Mouse (Mus musculus) adrenal gland (tissue): ENCODE results near the gene Lama4.

Source experiments
- intact Hi-C: fragments of 180-260 bp; cut with DNase I; formaldehyde crosslinking; loops from one replicate; pipeline ENCODE4 v1.15.1; 2025

Lama4 gene

GRCm38 (mm10) chr10:39142216-39142615, 176.9 kb downstream of the Lama4 start:
- intact Hi-C loops = no loop called here

GRCm38 (mm10) chr10:39156719-39157118, 191.4 kb downstream of the Lama4 start:
- intact Hi-C loops = no loop called here

GRCm38 (mm10) chr10:39157321-39157720, 192.0 kb downstream of the Lama4 start:
- intact Hi-C loops = no loop called here

- intact Hi-C loops = no loop called here
Observed at GRCm38 (mm10) chr10:39158306-39158705, 193.0 kb downstream of the Lama4 start.
